Mouse (Mus musculus): Measurements from ENCODE around the gene Sod2. TPM values are rescaled to one million over a fixed set of nuclear protein-coding genes. Genes with fewer than 3 reads are reported as not detected.
"Not testable (repeated sequence)": the region's sequence is repeated elsewhere in the genome, so short reads cannot be mapped to it uniquely, and the experiment has no call there.

The Sod2 gene
- polyA plus RNA-seq, 1 experiment from 2014 or later: 173 TPM

- not testable (repeated sequence) for H3K4me3 ChIP-seq (ENCODE audit: low read depth, low read length); H3K4me1 ChIP-seq (ENCODE audit: control insufficient read depth, insufficient read depth, low read length); H3K27ac ChIP-seq (ENCODE audit: low read depth, low read length); H3K9me3 ChIP-seq (ENCODE audit: control insufficient read depth, low read length); H3K9ac ChIP-seq (replicated peaks; ENCODE audit: low read depth, low read length); H3K36me3 ChIP-seq (ENCODE audit: control insufficient read depth, insufficient read depth, low read length); H3K4me2 ChIP-seq (ENCODE audit: low read depth, low read length); ATAC-seq (ENCODE audit: low read depth); H3K27me3 ChIP-seq (ENCODE audit: control insufficient read depth, insufficient read depth, low read length)
- no CpG with 5 or more reads among the region's 8 CpGs for WGBS
Observed at GRCm38 (mm10) chr17:13052124-13052813, 45.6 kb downstream of the Sod2 start, which contains the start of gene Gpr31b. Gpr31b (minus strand) TSS chr17:13052296.

GRCm38 (mm10) chr17:13060804-13061203 is 54.2 kb downstream of the Sod2 start, which contains the start of gene Tcp10b:
Tcp10b (plus strand) TSS chr17:13061104.
- not testable (repeated sequence) for H3K36me3 ChIP-seq (ENCODE audit: control insufficient read depth, insufficient read depth, low read length)

DNA sequence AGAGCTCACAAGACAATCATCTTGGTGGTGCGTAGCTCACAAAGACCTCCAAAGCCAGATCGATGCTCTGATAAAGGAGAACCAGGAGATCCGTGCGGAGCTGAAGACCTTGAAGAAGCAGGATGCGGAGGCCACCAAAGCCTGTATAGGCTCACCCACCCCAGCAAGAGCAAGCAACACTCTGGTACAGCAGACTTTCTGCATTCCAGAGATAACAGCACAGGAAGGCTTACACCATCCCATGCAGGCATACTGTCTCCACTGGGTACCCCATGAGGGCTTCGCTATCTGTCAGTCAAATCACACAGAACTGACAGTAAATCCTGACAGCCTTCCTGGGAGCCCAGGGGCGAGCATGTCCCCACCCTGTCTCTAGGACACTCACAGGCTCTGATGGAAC is 56.2 kb downstream of the Sod2 start:
- WGBS: 85% methylated on average over 4 of the region's 7 CpGs

More at GRCm38 (mm10) chr17:13060804-13061203, 54.2 kb downstream of the Sod2 start, which contains the start of gene Tcp10b:
- H3K9me3 ChIP-seq (ENCODE audit: control insufficient read depth, low read length); H3K27ac ChIP-seq (ENCODE audit: low read depth, low read length); H3K4me1 ChIP-seq (ENCODE audit: control insufficient read depth, insufficient read depth, low read length); H3K4me2 ChIP-seq (ENCODE audit: low read depth, low read length); H3K9ac ChIP-seq (replicated peaks; ENCODE audit: low read depth, low read length); H3K4me3 ChIP-seq (ENCODE audit: low read depth, low read length); H3K27me3 ChIP-seq (ENCODE audit: control insufficient read depth, insufficient read depth, low read length); ATAC-seq (ENCODE audit: low read depth): not testable (repeated sequence)
- WGBS: 92% methylated on average over 4 of the region's 4 CpGs

GRCm38 (mm10) chr17:13067864-13068385 is 61.3 kb downstream of the Sod2 start:
- H3K9ac ChIP-seq (replicated peaks; ENCODE audit: low read depth, low read length); H3K4me2 ChIP-seq (ENCODE audit: low read depth, low read length); H3K4me1 ChIP-seq (ENCODE audit: control insufficient read depth, insufficient read depth, low read length); H3K4me3 ChIP-seq (ENCODE audit: low read depth, low read length); H3K27me3 ChIP-seq (ENCODE audit: control insufficient read depth, insufficient read depth, low read length); H3K9me3 ChIP-seq (ENCODE audit: control insufficient read depth, low read length); ATAC-seq (ENCODE audit: low read depth); H3K27ac ChIP-seq (ENCODE audit: low read depth, low read length); H3K36me3 ChIP-seq (ENCODE audit: control insufficient read depth, insufficient read depth, low read length): not testable (repeated sequence)
- 89% methylated on average over 1 of the region's 4 CpGs for WGBS

More for the DNA sequence above, 56.2 kb downstream of the Sod2 start:
- not testable (repeated sequence) for H3K4me1 ChIP-seq (ENCODE audit: control insufficient read depth, insufficient read depth, low read length); ATAC-seq (ENCODE audit: low read depth); H3K9ac ChIP-seq (replicated peaks; ENCODE audit: low read depth, low read length); H3K9me3 ChIP-seq (ENCODE audit: control insufficient read depth, low read length); H3K36me3 ChIP-seq (ENCODE audit: control insufficient read depth, insufficient read depth, low read length); H3K27me3 ChIP-seq (ENCODE audit: control insufficient read depth, insufficient read depth, low read length); H3K27ac ChIP-seq (ENCODE audit: low read depth, low read length); H3K4me2 ChIP-seq (ENCODE audit: low read depth, low read length); H3K4me3 ChIP-seq (ENCODE audit: low read depth, low read length)

DNA sequence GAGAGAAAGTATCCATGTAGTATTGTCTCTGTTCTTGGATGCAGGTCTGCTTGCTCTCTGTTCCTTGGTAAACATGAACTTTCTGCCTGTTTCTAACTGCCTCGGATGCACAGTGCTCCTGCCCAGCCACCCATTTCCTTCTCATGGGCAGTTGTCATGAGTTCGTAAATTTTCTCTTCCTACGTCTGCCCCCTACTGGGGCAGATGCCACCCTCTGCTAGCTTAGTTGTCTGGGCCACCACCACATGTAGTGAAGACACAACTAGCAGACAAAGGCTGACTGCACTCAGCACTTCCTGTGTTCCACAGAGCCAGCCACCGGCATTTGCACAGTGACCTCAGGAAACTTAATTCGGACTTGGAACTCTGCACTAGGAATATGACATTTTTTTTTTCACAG is 62.6 kb downstream of the Sod2 start:
- WGBS: 78% methylated on average over 3 of the region's 5 CpGs

More for the DNA sequence above, 62.6 kb downstream of the Sod2 start:
- not testable (repeated sequence) for H3K9ac ChIP-seq (replicated peaks; ENCODE audit: low read depth, low read length); H3K9me3 ChIP-seq (ENCODE audit: control insufficient read depth, low read length); H3K27me3 ChIP-seq (ENCODE audit: control insufficient read depth, insufficient read depth, low read length); H3K4me3 ChIP-seq (ENCODE audit: low read depth, low read length); H3K4me1 ChIP-seq (ENCODE audit: control insufficient read depth, insufficient read depth, low read length); H3K36me3 ChIP-seq (ENCODE audit: control insufficient read depth, insufficient read depth, low read length); H3K4me2 ChIP-seq (ENCODE audit: low read depth, low read length); ATAC-seq (ENCODE audit: low read depth); H3K27ac ChIP-seq (ENCODE audit: low read depth, low read length)

Other genes starting within 250 kb of the Sod2 start
- gene Igf2r, start 237.2 kb upstream of the Sod2 start, polyA plus RNA-seq (2014; fragmentation: Nextera tagmentation; extraction: Ambion mirVana): 9.6 and 14.8 TPM in 2 replicates
- gene Mas1, start 138.7 kb upstream of the Sod2 start, polyA plus RNA-seq (2014; fragmentation: Nextera tagmentation; extraction: Ambion mirVana): 0.28 and 0.66 TPM in 2 replicates
- not detected in 2 replicates for gene Mrgprh, start 130.8 kb upstream of the Sod2 start, polyA plus RNA-seq (2014; fragmentation: Nextera tagmentation; extraction: Ambion mirVana)
- 1.6 and 2.0 TPM in 2 replicates for gene Pnldc1, start 96.6 kb upstream of the Sod2 start, polyA plus RNA-seq (2014; fragmentation: Nextera tagmentation; extraction: Ambion mirVana)
- gene Tcp1, start 91.1 kb upstream of the Sod2 start, polyA plus RNA-seq (2014; fragmentation: Nextera tagmentation; extraction: Ambion mirVana): 375 and 416 TPM in 2 replicates
- gene Mrpl18, start 90.5 kb upstream of the Sod2 start, polyA plus RNA-seq (2014; fragmentation: Nextera tagmentation; extraction: Ambion mirVana): 128 and 133 TPM in 2 replicates
- 1.3 and 1.4 TPM in 2 replicates for gene Acat3, start 66.2 kb upstream of the Sod2 start, polyA plus RNA-seq (2014; fragmentation: Nextera tagmentation; extraction: Ambion mirVana)
- gene Acat2, start 46.1 kb upstream of the Sod2 start, polyA plus RNA-seq (2014; fragmentation: Nextera tagmentation; extraction: Ambion mirVana): 188 and 294 TPM in 2 replicates
- gene Wtap, start 12.7 kb upstream of the Sod2 start, polyA plus RNA-seq (2014; fragmentation: Nextera tagmentation; extraction: Ambion mirVana): 119 and 126 TPM in 2 replicates
- not detected in 2 replicates for gene Gpr31b, start 45.5 kb downstream of the Sod2 start, polyA plus RNA-seq (2014; fragmentation: Nextera tagmentation; extraction: Ambion mirVana)
- 0.17 and 0.42 TPM in 2 replicates for gene Tcp10b, start 54.3 kb downstream of the Sod2 start, polyA plus RNA-seq (2014; fragmentation: Nextera tagmentation; extraction: Ambion mirVana)
- not detected in 2 replicates for gene Unc93a, start 125.0 kb downstream of the Sod2 start, polyA plus RNA-seq (2014; fragmentation: Nextera tagmentation; extraction: Ambion mirVana)
- gene Smok2a, start 214.3 kb downstream of the Sod2 start, polyA plus RNA-seq (2014; fragmentation: Nextera tagmentation; extraction: Ambion mirVana): not detected in 2 replicates
- not detected in 2 replicates for gene Smok2b, start 223.4 kb downstream of the Sod2 start, polyA plus RNA-seq (2014; fragmentation: Nextera tagmentation; extraction: Ambion mirVana)

Measured in neural tube, embryonic 14.5 days (tissue).